Mouse (Mus musculus) brain, embryonic 14.5 days (tissue): ENCODE data around the gene Gm14401.
"Not testable (repeated sequence)": the region's sequence is repeated elsewhere in the genome, so short reads cannot be mapped to it uniquely, and the experiment has no call there.

Experiments used
- CTCF ChIP-seq: fragments of 200-500 bp; IDR thresholded peaks from 2 replicates; pipeline ENCODE4 v1.5.1; 2012; ENCODE audit warnings: inconsistent platforms, mild to moderate bottlenecking, moderate library complexity, borderline replicate concordance; ENCODE audit not compliant: insufficient read depth, insufficient read length; ENCODE audit errors: extremely low read depth
- POLR2A ChIP-seq: fragments of 200-500 bp; IDR thresholded peaks from 2 replicates; pipeline ENCODE4 v1.6.1; 2012; ENCODE audit warnings: mild to moderate bottlenecking, inconsistent platforms, borderline replicate concordance; ENCODE audit not compliant: poor library complexity, insufficient read depth, insufficient read length, severe bottlenecking; ENCODE audit errors: extremely low read depth

- TF ChIP-seq POLR2A, CTCF: not testable (repeated sequence)
Measured at GRCm38 (mm10) chr2:177129097-177129496, 55.0 kb downstream of the Gm14401 start.
